In genomic region chr2:22096848-22097247, GRCm38 (mm10) we compare ENCODE assay signal across 24 mouse cellular contexts.
DNase-seq lines count a peak whose midpoint lies in the region; ATAC-seq lines count a peak whose summit lies in the region.
"Had no signal": no experiment of that assay in that cellular context is flagged by ENCODE, and none has a peak within 500 bp of the region (broad histone marks: within the 10 kb centered on the region; RNA-seq: fewer than 3 reads in every experiment).

No protein-coding gene starts in this region.

- no peaks in the 10 kb centered on the region for H3K27me3 ChIP-seq in neural tube, embryonic 14.5 days (ENCODE audit: control insufficient read depth, insufficient read depth, low read length)
- no peaks in the 10 kb centered on the region for H3K27me3 ChIP-seq in neural tube, embryonic 15.5 days (replicated peaks)
- no peaks in the 10 kb centered on the region for H3K27me3 ChIP-seq in stomach, embryonic 16.5 days (ENCODE audit: control insufficient read depth, insufficient read depth, low read length)
- H3K27me3 ChIP-seq in forebrain, embryonic 14.5 days (replicated peaks; ENCODE audit: control insufficient read depth, insufficient read depth, low read length): no peaks in the 10 kb centered on the region
- H3K27me3 ChIP-seq: forebrain, embryonic 13.5 days; heart, embryonic 13.5 days; Patski had no signal

- no peak overlapping the region for H3K4me3 ChIP-seq in neural tube, embryonic 14.5 days (ENCODE audit: low read depth, low read length)
- H3K4me3 ChIP-seq in neural tube, embryonic 15.5 days (replicated peaks): no peak overlapping the region
- H3K4me3 ChIP-seq in stomach, embryonic 16.5 days (replicated peaks; ENCODE audit: low read length): no peak overlapping the region
- no peak overlapping the region for H3K4me3 ChIP-seq in forebrain, embryonic 14.5 days (ENCODE audit: low read depth, low read length)
- H3K4me3 ChIP-seq: forebrain, embryonic 10.5 days; forebrain, embryonic 13.5 days; heart, adult 2 months; heart, embryonic 10.5 days; heart, embryonic 13.5 days had no signal

- H3K36me3 ChIP-seq in neural tube, embryonic 14.5 days (ENCODE audit: control insufficient read depth, insufficient read depth, low read length): no peaks in the 10 kb centered on the region
- H3K36me3 ChIP-seq in neural tube, embryonic 15.5 days: no peaks in the 10 kb centered on the region
- no peaks in the 10 kb centered on the region for H3K36me3 ChIP-seq in stomach, embryonic 16.5 days (ENCODE audit: control insufficient read depth, insufficient read depth, low read length)
- no peaks in the 10 kb centered on the region for H3K36me3 ChIP-seq in forebrain, embryonic 14.5 days (ENCODE audit: control insufficient read depth, insufficient read depth, low read length)
- H3K36me3 ChIP-seq: forebrain, embryonic 10.5 days; heart, embryonic 10.5 days; heart, embryonic 13.5 days had no signal

- H3K4me1 ChIP-seq in neural tube, embryonic 14.5 days (ENCODE audit: control insufficient read depth, insufficient read depth, low read length): no peaks in the 10 kb centered on the region
- H3K4me1 ChIP-seq in neural tube, embryonic 15.5 days: no peaks in the 10 kb centered on the region
- H3K4me1 ChIP-seq in stomach, embryonic 16.5 days (ENCODE audit: control insufficient read depth, insufficient read depth, low read length): no peaks in the 10 kb centered on the region
- H3K4me1 ChIP-seq in forebrain, embryonic 14.5 days (ENCODE audit: control insufficient read depth, insufficient read depth, low read length): no peaks in the 10 kb centered on the region
- H3K4me1 ChIP-seq: forebrain, embryonic 10.5 days; forebrain, embryonic 13.5 days; heart, embryonic 10.5 days; heart, embryonic 13.5 days had no signal

- H3K9ac ChIP-seq in neural tube, embryonic 14.5 days (replicated peaks; ENCODE audit: low read depth, low read length): no peak overlapping the region
- no peak overlapping the region for H3K9ac ChIP-seq in neural tube, embryonic 15.5 days (replicated peaks)
- no peak overlapping the region for H3K9ac ChIP-seq in stomach, embryonic 16.5 days (ENCODE audit: low read length)
- H3K9ac ChIP-seq in forebrain, embryonic 14.5 days (ENCODE audit: low read length): no peak overlapping the region
- H3K9ac ChIP-seq: forebrain, embryonic 13.5 days; forebrain, postnatal 0 days; heart, embryonic 13.5 days; hindbrain, embryonic 14.5 days had no signal

- ATAC-seq in neural tube, embryonic 14.5 days (ENCODE audit: low read depth): 0 out of 2 replicates have a peak, but pooled peaks have one; percentile 24
- no peak for ATAC-seq in neural tube, embryonic 15.5 days (ENCODE audit: low FRiP score)
- peak; percentile 78; the same call in 1 of the 2 replicates for ATAC-seq in stomach, embryonic 16.5 days (ENCODE audit: insufficient read depth, low FRiP score)
- no peak for ATAC-seq in forebrain, embryonic 14.5 days
- ATAC-seq: forebrain, embryonic 13.5 days; forebrain, postnatal 0 days; hindbrain, postnatal 0 days; Patski had no signal

- WGBS in neural tube, embryonic 14.5 days: 84% methylated on average over 2 of the region's 2 CpGs
- 93% methylated on average over 2 of the region's 2 CpGs for WGBS in neural tube, embryonic 15.5 days
- WGBS in large intestine, adult 2 months: 24% methylated on average over 2 of the region's 2 CpGs
- 59% methylated on average over 2 of the region's 2 CpGs for WGBS in stomach, embryonic 16.5 days
- 95% methylated on average over 2 of the region's 2 CpGs for WGBS in forebrain, embryonic 14.5 days

- no peak overlapping the region for H3K27ac ChIP-seq in neural tube, embryonic 14.5 days (ENCODE audit: low read depth, low read length)
- no peak overlapping the region for H3K27ac ChIP-seq in neural tube, embryonic 15.5 days (replicated peaks)
- no peak overlapping the region for H3K27ac ChIP-seq in stomach, embryonic 16.5 days (ENCODE audit: low read length)
- H3K27ac ChIP-seq in forebrain, embryonic 14.5 days (ENCODE audit: low read depth, low read length): no peak overlapping the region
- H3K27ac ChIP-seq: forebrain, embryonic 10.5 days; forebrain, embryonic 13.5 days; heart, adult 2 months; heart, embryonic 10.5 days; heart, embryonic 13.5 days; hindbrain, embryonic 14.5 days; hindbrain, postnatal 0 days had no signal

- H3K9me3 ChIP-seq in neural tube, embryonic 14.5 days (ENCODE audit: control insufficient read depth, low read length): no peaks in the 10 kb centered on the region
- no peaks in the 10 kb centered on the region for H3K9me3 ChIP-seq in neural tube, embryonic 15.5 days (replicated peaks)
- no peaks in the 10 kb centered on the region for H3K9me3 ChIP-seq in stomach, embryonic 16.5 days (replicated peaks; ENCODE audit: control insufficient read depth, low read length)
- no peaks in the 10 kb centered on the region for H3K9me3 ChIP-seq in forebrain, embryonic 14.5 days (replicated peaks; ENCODE audit: control insufficient read depth, low read length)
- H3K9me3 ChIP-seq: forebrain, embryonic 10.5 days; forebrain, embryonic 13.5 days; heart, embryonic 10.5 days; heart, embryonic 13.5 days had no signal

- DNase-seq in large intestine, adult 2 months (ENCODE audit: low read depth, low spot score): peak; percentile 75
- DNase-seq in forebrain, embryonic 14.5 days (ENCODE audit: low spot score): no peak
- DNase-seq in adrenal gland, adult 8-10 months: no peak
- no peak for DNase-seq in frontal cortex, postnatal 25 days (ENCODE audit: low spot score in 2 of 2)
- DNase-seq in MN1 (ENCODE audit: low spot score): no peak
- DNase-seq: adrenal gland, postnatal 14 days; cerebellum, adult 11 months; cerebellum, adult 2 months; cerebellum, adult 9-11 months; forebrain, postnatal 0 days; gastrocnemius, postnatal 25 days; heart, adult 2 months; heart, postnatal 14 days; heart, postnatal 4 days had no signal

- no peak overlapping the region for H3K4me2 ChIP-seq in neural tube, embryonic 14.5 days (ENCODE audit: low read depth, low read length)
- H3K4me2 ChIP-seq in neural tube, embryonic 15.5 days: no peak overlapping the region
- H3K4me2 ChIP-seq in stomach, embryonic 16.5 days (ENCODE audit: low read depth, low read length): no peak overlapping the region
- H3K4me2 ChIP-seq in forebrain, embryonic 14.5 days (ENCODE audit: low read length): no peak overlapping the region
- H3K4me2 ChIP-seq: forebrain, embryonic 13.5 days; heart, embryonic 13.5 days; hindbrain, embryonic 14.5 days had no signal

Comparison
In these comparisons a context has a peak if more than half of its experiments do, and no peak if none do; other contexts are left out.
1. ATAC-seq: peak in neural tube, embryonic 14.5 days (single experiment) and stomach, embryonic 16.5 days (single experiment); none in neural tube, embryonic 15.5 days (single experiment) and forebrain, embryonic 14.5 days (single experiment).